Mouse (Mus musculus) retina, embryonic 14.5 days (tissue): ENCODE measurements at regions not wholly inside any gene's neighbourhood (a gene's known extent, or its start where the extent isn't known, plus 50 kb on each side); places are given as distances from the start of the nearest gene placed in this dataset.

ENCODE experiments used
- DNase-seq: peaks from one replicate; pipeline ENCODE4 v3.0.0-alpha.2; 2015; ENCODE audit warnings: low spot score

- no peak for DNase-seq
These were observed 133.6 kb upstream of the Veph1 start for GRCm38 (mm10) chr3:66430187-66430586.

DNA sequence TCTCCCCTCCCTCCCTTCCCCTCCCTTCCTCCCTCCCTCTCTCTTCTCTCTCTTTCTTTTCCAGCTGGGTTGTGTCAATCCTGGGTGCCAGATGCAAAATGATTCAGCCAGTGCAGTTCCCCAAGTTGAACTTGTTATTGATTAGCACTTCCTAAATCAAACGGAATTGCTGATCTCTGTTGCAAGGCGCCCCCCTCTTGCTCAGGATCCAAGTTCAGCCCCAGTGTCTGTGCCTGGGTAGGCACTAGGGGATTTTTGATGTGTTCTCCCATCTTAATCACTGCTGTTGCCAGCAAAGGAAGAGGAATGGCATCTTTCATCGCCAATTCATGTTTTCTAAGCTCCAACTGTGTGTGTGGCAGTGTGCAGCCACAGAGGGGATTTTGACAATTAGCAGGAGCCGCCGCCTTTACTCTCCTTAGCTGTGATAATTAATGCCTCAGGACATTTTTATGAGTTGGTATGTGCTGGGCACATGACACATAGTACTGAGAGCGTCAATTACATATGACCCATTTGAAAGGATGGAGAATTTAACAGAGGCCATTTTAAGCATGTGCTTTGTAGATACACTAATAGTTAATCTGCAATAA lies 125.9 kb upstream of the Veph1 start:
- DNase-seq = no peak

DNA sequence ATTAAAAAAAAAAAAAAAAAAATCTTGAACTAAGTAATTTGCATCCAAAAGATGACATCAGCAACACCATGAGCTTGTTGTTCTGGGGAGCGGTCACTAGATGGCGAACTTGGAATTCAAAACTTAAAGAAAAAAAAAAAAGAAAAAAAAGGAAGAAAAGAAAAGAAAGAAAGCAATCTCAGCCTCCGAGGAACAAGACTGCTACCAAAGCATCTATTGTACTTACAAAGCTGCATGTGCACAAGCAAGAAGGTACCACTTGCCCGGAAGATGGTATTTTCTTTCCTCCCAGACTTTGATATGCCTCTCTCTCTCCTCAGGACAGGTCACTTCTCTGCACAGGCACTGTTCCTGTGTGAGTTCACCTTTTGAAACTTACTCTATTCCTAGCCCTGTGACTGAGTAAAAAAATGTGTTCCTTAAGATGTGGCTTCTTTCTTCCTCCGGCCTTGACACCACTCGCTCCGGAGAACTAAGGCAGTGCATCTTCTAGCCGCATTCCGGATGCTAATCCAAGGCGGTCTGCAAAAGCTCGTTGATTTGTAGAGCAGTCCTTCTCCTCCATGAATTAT lies 114.2 kb upstream of the Veph1 start:
- DNase-seq = peak; percentile 65

- no peak for DNase-seq
These were observed 112.2 kb upstream of the Veph1 start for GRCm38 (mm10) chr3:66408791-66409190.

DNA sequence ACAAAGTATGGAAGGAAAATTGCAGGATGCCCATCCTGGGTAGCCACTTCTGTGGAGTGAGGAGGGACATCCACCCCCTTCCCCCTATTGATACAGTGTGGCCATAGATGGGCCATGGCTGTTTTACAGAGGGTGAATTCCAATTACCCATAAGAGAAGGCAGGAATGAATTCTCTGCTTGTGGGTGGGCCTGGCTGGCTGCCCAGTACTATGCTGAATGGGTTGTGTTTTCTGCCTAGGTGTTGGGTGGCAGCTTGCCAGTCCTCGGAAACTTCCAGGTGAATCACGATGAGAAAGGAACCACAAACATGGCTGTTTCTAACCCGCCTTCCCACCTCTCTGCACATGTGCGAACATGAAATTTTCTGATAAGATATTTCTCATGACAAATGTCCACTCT lies 109.0 kb upstream of the Veph1 start:
- no peak for DNase-seq

DNA sequence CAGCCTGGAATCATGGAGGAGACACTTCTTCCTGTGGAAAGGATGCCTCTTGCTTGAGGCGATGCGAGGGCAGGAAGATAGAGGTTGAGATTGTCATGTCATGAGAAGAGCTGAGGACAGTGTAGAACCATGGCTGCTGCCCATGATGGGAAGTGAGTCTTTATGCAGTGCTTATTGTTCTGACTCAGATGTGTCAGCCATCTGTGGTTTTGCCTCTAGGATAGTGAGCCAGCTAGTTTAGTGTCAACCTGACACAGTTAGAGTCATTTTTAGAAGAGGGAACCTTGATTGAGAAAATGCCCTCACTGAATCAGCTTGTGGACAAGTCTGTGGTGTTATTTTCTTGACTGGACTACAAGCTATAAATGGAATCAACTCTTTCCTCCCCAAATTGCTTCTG lies 107.1 kb upstream of the Veph1 start:
- DNase-seq = no peak

DNA sequence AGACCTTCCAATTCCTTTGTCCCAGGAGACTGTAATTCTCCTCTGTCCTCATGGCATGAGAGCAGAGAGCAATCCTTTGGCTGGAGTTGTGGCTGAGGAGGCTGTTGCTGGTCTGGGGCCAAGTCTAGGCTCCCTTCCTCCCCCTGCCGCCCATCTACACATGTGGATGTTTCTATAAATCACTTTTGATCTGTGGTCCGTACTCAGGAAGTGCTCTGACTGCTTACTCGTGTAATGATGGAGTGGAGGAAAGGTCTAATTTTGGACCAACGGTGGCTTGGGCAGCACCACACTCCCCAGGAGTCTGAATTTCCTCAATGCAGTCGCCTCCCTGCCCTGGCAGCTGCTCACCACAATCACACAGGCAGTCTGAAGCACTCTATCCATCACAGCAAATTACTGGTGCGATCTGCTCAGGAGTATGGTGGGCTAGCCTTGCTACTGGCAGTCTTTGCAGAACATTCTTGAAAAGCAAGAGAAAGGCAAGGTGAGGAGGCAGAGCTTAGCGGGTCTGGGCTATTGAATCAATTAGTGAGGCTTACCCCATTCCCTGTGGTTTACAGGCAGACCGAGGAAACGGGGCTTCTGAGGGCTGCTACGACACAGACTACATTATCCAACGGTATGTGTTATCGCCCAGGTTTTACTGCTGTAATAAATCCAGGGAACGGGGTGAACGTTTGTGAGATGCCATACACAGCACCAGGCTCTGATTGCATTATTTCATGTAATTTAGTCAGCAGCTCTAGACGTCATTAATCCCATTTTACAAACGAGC lies 104.3 kb upstream of the Veph1 start:
- no peak for DNase-seq

DNA sequence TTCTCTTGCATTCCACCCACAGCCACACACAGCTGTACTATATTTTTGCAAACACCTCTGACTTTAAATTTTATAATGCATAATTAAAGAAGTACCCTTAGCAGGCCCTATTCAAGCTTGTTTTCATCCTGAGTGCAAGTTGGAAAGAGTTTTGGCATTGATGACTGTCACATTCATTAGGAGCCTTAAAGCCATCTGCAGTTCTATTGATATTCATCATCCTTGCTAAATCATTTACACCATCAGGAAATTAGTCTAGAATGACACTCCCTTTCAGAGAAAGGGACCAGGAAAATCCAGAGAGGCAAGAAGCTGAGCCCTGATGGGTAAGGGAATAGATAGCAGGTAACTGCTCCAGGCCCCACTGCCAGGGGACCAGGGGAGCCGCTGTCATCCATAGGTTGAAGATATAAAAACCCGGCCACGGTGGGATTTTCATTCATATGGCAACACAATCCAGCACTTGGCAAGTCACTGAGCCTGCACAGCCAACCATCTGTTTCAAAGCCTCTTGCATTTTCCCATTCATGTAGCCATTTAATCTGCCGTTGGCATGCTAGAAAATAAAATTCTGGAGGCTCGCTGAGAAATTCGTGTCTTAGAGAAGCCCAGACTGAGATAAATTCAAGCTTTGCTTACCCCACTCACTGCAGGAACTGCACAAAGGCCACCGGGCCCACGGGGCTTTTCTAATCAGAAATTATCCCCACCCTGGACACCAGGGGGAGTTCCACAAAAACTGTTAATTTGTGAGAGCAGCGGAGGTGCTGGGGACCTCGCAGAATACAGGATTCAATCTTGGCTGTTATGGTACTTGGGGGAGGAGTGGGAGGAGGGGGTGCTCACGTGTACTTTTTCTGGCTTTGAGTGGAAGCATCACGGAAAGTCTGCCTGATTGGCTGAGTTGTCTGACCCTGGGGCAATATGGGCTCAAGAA lies 101.8 kb upstream of the Veph1 start:
- DNase-seq = peak; percentile 33

DNA sequence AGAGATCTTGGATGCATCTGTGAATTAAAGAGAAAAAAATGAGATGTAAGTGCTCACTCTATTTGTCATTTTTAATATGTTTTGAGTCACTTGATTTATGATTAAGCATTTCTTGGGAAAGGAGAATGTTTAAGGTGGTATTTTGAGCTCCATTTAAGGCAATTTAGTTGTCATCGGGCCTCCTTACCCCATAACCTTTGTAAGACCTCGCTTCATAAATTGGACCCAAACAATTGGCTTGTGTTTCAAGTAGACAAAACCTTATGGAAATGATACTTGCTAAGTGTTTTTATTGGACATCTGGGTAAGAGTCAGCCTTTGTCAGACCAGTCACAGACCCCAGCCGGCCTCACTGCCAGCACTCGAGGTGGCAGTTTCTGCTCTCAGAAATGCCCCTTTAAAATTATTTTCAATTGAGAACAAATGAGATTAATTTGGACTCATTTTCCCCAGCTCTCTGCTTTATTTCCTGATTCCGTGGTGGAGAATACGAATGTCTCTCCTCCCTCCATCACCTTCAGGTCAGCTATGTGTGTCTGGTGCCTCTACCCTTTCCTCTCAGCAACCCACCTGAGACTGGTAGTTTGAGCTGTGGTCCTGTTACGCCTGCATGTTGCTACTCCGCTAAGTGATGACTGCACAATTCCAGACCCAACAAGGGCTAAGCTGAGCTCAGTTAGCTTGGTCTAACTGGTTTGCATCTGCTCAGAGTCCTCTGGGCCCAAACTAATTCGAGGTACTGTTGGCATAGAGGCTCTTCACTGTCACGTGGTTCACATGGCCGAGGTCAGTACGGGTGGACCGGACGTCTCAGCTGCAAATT lies 78.7 kb upstream of the Veph1 start:
- DNase-seq = no peak

DNA sequence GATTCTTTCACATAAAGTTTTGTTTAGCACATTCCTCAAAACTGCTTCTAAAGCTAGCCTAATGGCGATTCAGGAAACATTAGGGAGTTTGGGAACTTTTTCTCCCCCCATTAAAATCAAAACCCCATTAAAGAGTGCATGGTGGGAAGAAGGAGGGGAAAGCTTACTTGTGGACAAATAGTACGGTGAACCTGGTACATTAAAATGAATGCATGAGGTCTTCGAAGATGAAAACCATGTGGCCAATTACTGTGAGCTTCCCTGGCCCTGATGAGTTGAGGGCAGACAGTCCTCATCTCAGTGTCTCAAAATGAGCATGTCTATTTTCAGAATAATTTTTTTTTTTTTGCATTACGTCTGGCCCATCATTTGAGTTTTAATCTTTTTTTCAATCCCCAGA lies 78.0 kb upstream of the Veph1 start:
- no peak for DNase-seq

DNA sequence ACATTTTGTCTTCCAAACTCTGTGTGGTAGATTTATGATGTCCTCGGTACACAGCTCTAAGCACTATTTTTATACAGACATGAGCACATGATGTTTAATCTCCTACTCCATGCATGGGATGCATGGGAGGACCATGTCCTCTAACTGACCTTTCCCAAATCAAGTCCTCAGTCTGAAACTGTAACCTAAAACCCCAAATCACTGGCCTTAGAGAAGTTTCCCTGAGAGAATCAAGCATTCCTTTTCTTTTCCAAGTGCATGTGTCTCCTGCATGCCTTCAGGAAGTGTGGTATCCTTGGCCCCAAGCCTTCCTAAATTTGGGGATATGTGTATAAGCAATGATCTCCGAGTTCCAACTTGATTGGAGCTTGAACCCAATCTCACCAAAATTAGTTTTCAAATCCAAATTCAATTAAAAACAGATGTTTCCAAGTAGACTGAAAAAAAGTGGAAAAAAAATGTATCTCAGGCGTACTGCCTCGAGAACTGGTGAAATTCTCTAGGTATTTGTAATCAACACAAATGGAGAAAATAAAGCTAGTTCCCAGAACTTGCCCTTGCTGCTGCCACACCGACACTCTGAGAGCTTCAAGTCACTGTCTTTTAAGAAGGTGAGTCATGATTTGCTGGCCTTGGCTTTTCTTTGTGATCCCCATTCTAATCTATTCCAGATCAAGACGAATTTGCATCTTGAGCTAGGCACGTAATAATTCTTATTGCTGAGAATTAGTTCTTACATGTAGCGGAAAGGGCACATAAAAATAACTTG lies 77.4 kb upstream of the Veph1 start:
- DNase-seq = no peak
